Mouse (Mus musculus): ENCODE measurements around the gene Rps29. TPM values are rescaled to one million over a fixed set of nuclear protein-coding genes. Genes with fewer than 3 reads are reported as not detected.
A peak's percentile ranks its signal among the peaks of the same experiment; 100 is the strongest.
"Not testable (repeated sequence)": the region's sequence is repeated elsewhere in the genome, so short reads cannot be mapped to it uniquely, and the experiment has no call there.

Rps29 gene
- polyA plus RNA-seq (2014; fragmentation: Nextera tagmentation; extraction: Ambion mirVana) = 1,243 and 1,383 TPM in 2 replicates

DNA sequence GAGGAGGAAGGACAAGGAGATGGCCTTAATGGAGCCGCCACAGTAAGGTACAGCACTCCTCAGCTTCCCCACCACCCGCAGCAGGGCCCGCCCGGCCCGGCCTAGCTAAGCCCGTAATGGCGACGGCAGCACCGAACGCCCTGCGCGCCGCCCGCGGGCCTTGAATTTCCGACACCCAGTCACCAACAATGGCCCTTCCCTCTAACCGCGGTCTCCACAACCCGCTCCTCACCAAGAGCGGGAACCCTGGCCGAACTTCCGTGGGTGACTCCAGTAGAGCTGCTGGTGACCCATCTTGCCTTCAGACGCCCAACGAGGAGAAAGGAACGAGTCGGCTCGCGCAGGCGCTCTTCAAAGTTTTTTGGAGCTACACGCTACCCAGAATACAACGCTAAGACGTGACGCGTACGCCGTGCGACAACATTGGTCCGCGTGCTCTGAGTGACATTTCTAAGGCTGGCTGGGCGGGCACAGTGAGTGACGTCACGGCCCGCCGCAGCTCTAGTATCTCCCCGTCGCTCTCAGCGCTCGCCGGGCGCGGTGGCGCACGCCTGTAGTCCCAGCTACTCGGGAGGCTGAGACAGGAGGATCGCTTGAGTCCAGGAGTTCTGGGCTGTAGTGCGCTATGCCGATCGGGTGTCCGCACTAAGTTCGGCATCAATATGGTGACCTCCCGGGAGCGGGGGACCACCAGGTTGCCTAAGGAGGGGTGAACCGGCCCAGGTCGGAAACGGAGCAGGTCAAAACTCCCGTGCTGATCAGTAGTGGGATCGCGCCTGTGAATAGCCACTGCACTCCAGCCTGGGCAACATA, at the start of gene Rps29:
Rps29 (minus strand) TSS at position 422 of the 813 bp plus-strand sequence.
- H3K27me3 ChIP-seq (ENCODE audit: control insufficient read depth, insufficient read depth, low read length); H3K36me3 ChIP-seq (ENCODE audit: control insufficient read depth, insufficient read depth, low read length); H3K9me3 ChIP-seq (ENCODE audit: control insufficient read depth, low read length); H3K4me1 ChIP-seq (replicated peaks; ENCODE audit: control insufficient read depth, insufficient read depth, low read length): not testable (repeated sequence)
- H3K9ac ChIP-seq (ENCODE audit: low read length) = peak within 1 kb of the TSS; percentile 88
- peak; percentile 99 for ATAC-seq (replicated peaks; ENCODE audit: low FRiP score)
- WGBS = under 1% methylated on average over 56 of the region's 68 CpGs
- H3K4me3 ChIP-seq (ENCODE audit: low read depth, low read length) = peak within 1 kb of the TSS; percentile 69
- peak; percentile 99 for DNase-seq (ENCODE audit: low spot score)
- H3K4me2 ChIP-seq (ENCODE audit: low read depth, low read length, severe bottlenecking) = peak within 1 kb of the TSS; percentile 50
- peak within 1 kb of the TSS; percentile 90 for H3K27ac ChIP-seq (ENCODE audit: low read depth, low read length)

GRCm38 (mm10) chr12:69208520-69208919, 49.5 kb upstream of the Rps29 start:
- Histone ChIP-seq H3K27me3 (ENCODE audit: control insufficient read depth, insufficient read depth, low read length) (no peaks in the 10 kb centered on the region), H3K4me3 (ENCODE audit: low read depth, low read length) (no peak overlapping the region), H3K9me3 (ENCODE audit: control insufficient read depth, low read length) (no peaks in the 10 kb centered on the region), H3K4me1 (replicated peaks; ENCODE audit: control insufficient read depth, insufficient read depth, low read length) (no peaks in the 10 kb centered on the region), H3K9ac (ENCODE audit: low read length) (no peak overlapping the region), H3K36me3 (ENCODE audit: control insufficient read depth, insufficient read depth, low read length) (peaks cover 10% of the 10 kb centered on the region; the same call in 1 of the 2 replicates), H3K27ac (ENCODE audit: low read depth, low read length) (no peak overlapping the region), H3K4me2 (ENCODE audit: low read depth, low read length, severe bottlenecking) (no peak overlapping the region)
- ATAC-seq (replicated peaks; ENCODE audit: low FRiP score) (no peak), DNase-seq (ENCODE audit: low spot score) (peak; percentile 41)
- 90% methylated on average over 2 of the region's 2 CpGs for WGBS

GRCm38 (mm10) chr12:69207926-69208325, 48.9 kb upstream of the Rps29 start:
- Histone ChIP-seq H3K27ac (ENCODE audit: low read depth, low read length) (no peak overlapping the region), H3K9me3 (ENCODE audit: control insufficient read depth, low read length) (no peaks in the 10 kb centered on the region), H3K4me3 (ENCODE audit: low read depth, low read length) (no peak overlapping the region), H3K4me1 (replicated peaks; ENCODE audit: control insufficient read depth, insufficient read depth, low read length) (no peaks in the 10 kb centered on the region), H3K4me2 (ENCODE audit: low read depth, low read length, severe bottlenecking) (no peak overlapping the region), H3K36me3 (ENCODE audit: control insufficient read depth, insufficient read depth, low read length) (peaks cover 10% of the 10 kb centered on the region; the same call in 1 of the 2 replicates), H3K27me3 (ENCODE audit: control insufficient read depth, insufficient read depth, low read length) (no peaks in the 10 kb centered on the region), H3K9ac (ENCODE audit: low read length) (no peak overlapping the region)
- DNase-seq (ENCODE audit: low spot score) (peak; percentile 28), ATAC-seq (replicated peaks; ENCODE audit: low FRiP score) (no peak)
- WGBS = 94% methylated on average over 7 of the region's 7 CpGs

- DNase-seq (ENCODE audit: low spot score) (peak; percentile 34), ATAC-seq (replicated peaks; ENCODE audit: low FRiP score) (no peak)
- Histone ChIP-seq H3K9ac (ENCODE audit: low read length) (no peak overlapping the region), H3K4me3 (ENCODE audit: low read depth, low read length) (no peak overlapping the region), H3K27ac (ENCODE audit: low read depth, low read length) (no peak overlapping the region), H3K27me3 (ENCODE audit: control insufficient read depth, insufficient read depth, low read length) (no peaks in the 10 kb centered on the region), H3K9me3 (ENCODE audit: control insufficient read depth, low read length) (no peaks in the 10 kb centered on the region), H3K4me2 (ENCODE audit: low read depth, low read length, severe bottlenecking) (no peak overlapping the region), H3K4me1 (replicated peaks; ENCODE audit: control insufficient read depth, insufficient read depth, low read length) (no peaks in the 10 kb centered on the region), H3K36me3 (ENCODE audit: control insufficient read depth, insufficient read depth, low read length) (peaks cover 9% of the 10 kb centered on the region; the same call in 1 of the 2 replicates)
- WGBS = 92% methylated on average over 8 of the region's 8 CpGs
These were observed 48.4 kb upstream of the Rps29 start for GRCm38 (mm10) chr12:69207396-69207795.

DNA sequence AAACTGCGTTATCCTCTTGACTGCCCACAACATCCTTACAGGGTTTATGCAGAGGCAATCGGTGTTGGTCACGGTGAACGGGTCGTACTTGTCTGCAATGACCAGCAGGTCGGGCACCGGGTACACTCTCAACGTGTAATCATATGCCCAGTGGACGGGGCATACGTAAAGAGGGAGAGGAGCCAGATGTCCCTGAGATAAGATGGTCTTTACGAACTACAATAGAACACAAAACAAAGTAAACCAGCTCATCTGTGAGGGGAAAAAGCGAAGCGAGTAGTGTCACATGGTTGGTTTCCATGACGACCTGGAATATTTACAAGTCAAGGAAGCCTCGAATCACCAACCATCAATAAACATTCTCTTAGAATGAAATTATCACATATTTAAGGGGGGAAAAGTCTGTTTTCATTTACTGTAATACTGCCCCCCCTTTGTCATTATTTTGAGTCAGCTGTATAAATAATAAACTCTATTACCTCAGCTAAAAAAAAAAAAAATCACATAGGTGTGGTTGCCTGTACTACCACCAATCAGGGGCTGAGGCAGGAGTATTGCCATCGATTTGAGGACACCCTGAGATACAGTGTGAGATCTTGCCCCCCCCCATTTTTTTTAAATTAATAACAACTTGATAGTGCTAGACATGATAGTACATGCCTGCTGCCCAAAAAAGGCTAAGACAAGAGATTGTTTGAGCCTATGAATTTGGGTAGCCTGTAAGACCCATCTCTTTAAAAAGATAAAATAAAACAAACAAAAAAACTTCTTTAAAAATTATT, 45.3 kb upstream of the Rps29 start, which contains the start of gene Gm49384:
Gm49384 (minus strand) TSS at position 216 of the 782 bp plus-strand sequence.
- WGBS = 90% methylated on average over 16 of the region's 16 CpGs
- H3K9me3 ChIP-seq (ENCODE audit: control insufficient read depth, low read length) = no peaks in the 10 kb centered on the region
- no peak within 1 kb of the TSS for H3K4me2 ChIP-seq (ENCODE audit: low read depth, low read length, severe bottlenecking)
- ATAC-seq (replicated peaks; ENCODE audit: low FRiP score) (no peak; the same call in 1 of the 2 replicates), DNase-seq (ENCODE audit: low spot score) (peak; percentile 43)
- H3K36me3 ChIP-seq (ENCODE audit: control insufficient read depth, insufficient read depth, low read length) = peaks cover 11% of the 10 kb centered on the region
- no peaks in the 10 kb centered on the region for H3K27me3 ChIP-seq (ENCODE audit: control insufficient read depth, insufficient read depth, low read length)
- no peak within 1 kb of the TSS for H3K4me3 ChIP-seq (ENCODE audit: low read depth, low read length)
- H3K9ac ChIP-seq (ENCODE audit: low read length) = no peak within 1 kb of the TSS
- H3K4me1 ChIP-seq (replicated peaks; ENCODE audit: control insufficient read depth, insufficient read depth, low read length) = no peaks in the 10 kb centered on the region
- no peak within 1 kb of the TSS for H3K27ac ChIP-seq (ENCODE audit: low read depth, low read length)

DNA sequence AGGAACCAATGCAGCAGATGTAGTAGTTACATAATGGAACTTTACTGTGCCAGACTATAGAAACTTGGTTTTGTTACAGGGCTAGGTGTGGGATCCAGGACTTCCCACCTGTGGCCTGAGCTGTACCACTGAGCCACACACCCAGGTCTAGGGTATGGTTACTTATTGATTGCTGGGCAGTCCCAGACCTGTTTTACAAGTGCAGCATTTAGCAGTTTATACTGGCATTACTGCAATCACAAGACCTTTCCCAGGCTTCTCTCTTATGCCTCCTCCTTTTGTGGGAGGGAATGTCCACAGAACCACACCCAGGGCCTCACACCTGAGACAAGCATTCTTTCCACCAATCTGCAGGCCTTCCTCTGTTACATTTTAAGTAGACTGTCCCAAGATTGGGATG, 40.0 kb upstream of the Rps29 start:
- Histone ChIP-seq H3K27me3 (ENCODE audit: control insufficient read depth, insufficient read depth, low read length) (no peaks in the 10 kb centered on the region), H3K9me3 (ENCODE audit: control insufficient read depth, low read length) (no peaks in the 10 kb centered on the region), H3K4me3 (ENCODE audit: low read depth, low read length) (no peak overlapping the region), H3K27ac (ENCODE audit: low read depth, low read length) (no peak overlapping the region), H3K36me3 (ENCODE audit: control insufficient read depth, insufficient read depth, low read length) (peaks cover 8% of the 10 kb centered on the region), H3K4me2 (ENCODE audit: low read depth, low read length, severe bottlenecking) (no peak overlapping the region), H3K9ac (ENCODE audit: low read length) (no peak overlapping the region), H3K4me1 (replicated peaks; ENCODE audit: control insufficient read depth, insufficient read depth, low read length) (no peaks in the 10 kb centered on the region)
- DNase-seq (ENCODE audit: low spot score) (no peak), ATAC-seq (replicated peaks; ENCODE audit: low FRiP score) (no peak)

DNA sequence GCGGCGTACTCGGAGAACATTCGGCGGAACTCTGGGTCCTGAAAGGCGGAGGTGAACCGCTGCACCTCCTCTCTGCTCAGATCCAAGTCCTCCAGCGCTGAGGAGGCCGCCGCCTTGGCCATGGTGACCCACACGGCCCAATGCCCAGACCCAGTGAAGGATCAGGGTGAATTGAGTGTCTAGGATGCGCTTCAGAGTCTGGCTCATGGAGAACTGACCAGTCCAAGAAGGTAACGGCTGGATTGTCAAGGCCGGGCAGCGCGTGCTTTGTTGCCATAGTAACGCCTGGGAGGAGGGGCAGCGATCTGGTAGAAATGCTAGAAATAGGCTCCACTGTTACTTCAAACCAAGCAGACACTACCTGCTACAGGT, 39.2 kb upstream of the Rps29 start, which contains the start of gene Dnaaf2:
Dnaaf2 (minus strand) TSS at position 266 of the 372 bp plus-strand sequence.
- peaks cover 8% of the 10 kb centered on the region for H3K36me3 ChIP-seq (ENCODE audit: control insufficient read depth, insufficient read depth, low read length)
- WGBS = 0% methylated on average over 18 of the region's 18 CpGs

GRCm38 (mm10) chr12:69197378-69198163, 38.6 kb upstream of the Rps29 start:
- no peaks in the 10 kb centered on the region for H3K4me1 ChIP-seq (replicated peaks; ENCODE audit: control insufficient read depth, insufficient read depth, low read length)
- peak overlapping the region; percentile 85 for H3K9ac ChIP-seq (ENCODE audit: low read length)
- H3K36me3 ChIP-seq (ENCODE audit: control insufficient read depth, insufficient read depth, low read length) = peaks cover 8% of the 10 kb centered on the region
- H3K27me3 ChIP-seq (ENCODE audit: control insufficient read depth, insufficient read depth, low read length) = no peaks in the 10 kb centered on the region
- peak; percentile 75 for DNase-seq (ENCODE audit: low spot score)
- peak; percentile 75 for ATAC-seq (replicated peaks; ENCODE audit: low FRiP score)
- H3K4me2 ChIP-seq (ENCODE audit: low read depth, low read length, severe bottlenecking) = peak overlapping the region; percentile 93
- WGBS = under 1% methylated on average over 94 of the region's 94 CpGs
- H3K27ac ChIP-seq (ENCODE audit: low read depth, low read length) = peak overlapping the region; percentile 85
- peak overlapping the region; percentile 93 for H3K4me3 ChIP-seq (ENCODE audit: low read depth, low read length)
- no peaks in the 10 kb centered on the region for H3K9me3 ChIP-seq (ENCODE audit: control insufficient read depth, low read length)

More for the DNA sequence above, 39.2 kb upstream of the Rps29 start, which contains the start of gene Dnaaf2:
- Histone ChIP-seq H3K27me3 (ENCODE audit: control insufficient read depth, insufficient read depth, low read length) (no peaks in the 10 kb centered on the region), H3K4me2 (ENCODE audit: low read depth, low read length, severe bottlenecking) (peak within 1 kb of the TSS; percentile 93), H3K4me3 (ENCODE audit: low read depth, low read length) (peak within 1 kb of the TSS; percentile 93), H3K27ac (ENCODE audit: low read depth, low read length) (peak within 1 kb of the TSS; percentile 85), H3K4me1 (replicated peaks; ENCODE audit: control insufficient read depth, insufficient read depth, low read length) (no peaks in the 10 kb centered on the region), H3K9ac (ENCODE audit: low read length) (peak within 1 kb of the TSS; percentile 85), H3K9me3 (ENCODE audit: control insufficient read depth, low read length) (no peaks in the 10 kb centered on the region)
- peak; percentile 87 for DNase-seq (ENCODE audit: low spot score)
- ATAC-seq (replicated peaks; ENCODE audit: low FRiP score) = peak; percentile 42
